Mouse (Mus musculus) embryonic fibroblast, embryonic 13.5 days (primary cell): ENCODE measurements at regions not wholly inside any gene's neighbourhood (a gene's known extent, or its start where the extent isn't known, plus 50 kb on each side); places are given as distances from the start of the nearest gene placed in this dataset.

Source experiments
- CTCF ChIP-seq: IDR thresholded peaks from 2 replicates; pipeline ENCODE4 v1.5.1; 2011; ENCODE audit warnings: mild to moderate bottlenecking, control low read depth, low read length, moderate library complexity, borderline replicate concordance; ENCODE audit not compliant: insufficient read depth
- POLR2A ChIP-seq: IDR thresholded peaks from 2 replicates; pipeline ENCODE4 v1.6.1; 2011; ENCODE audit warnings: low read depth, mild to moderate bottlenecking, control low read depth, low read length, moderate library complexity

DNA sequence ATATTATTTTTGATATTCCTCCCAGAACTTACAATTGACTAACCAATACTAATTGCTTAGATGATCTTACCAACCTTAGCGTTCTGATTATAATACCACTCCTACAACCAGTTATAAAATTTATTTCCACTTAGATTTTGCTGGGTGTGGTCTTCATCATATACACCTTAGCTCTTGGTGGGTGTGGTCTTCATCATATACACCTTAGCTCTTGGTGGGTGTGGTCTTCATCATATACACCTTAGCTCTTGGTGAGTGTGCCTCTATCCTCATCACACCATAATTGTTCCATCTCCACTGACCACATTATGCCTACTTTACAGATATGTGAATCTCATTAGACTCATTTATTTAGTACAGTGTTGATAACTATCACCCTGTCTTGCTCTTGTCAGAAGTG is 501.7 kb downstream of the Basp1 start:
- TF ChIP-seq POLR2A (no peak), CTCF (no peak)
